Mouse (Mus musculus): ENCODE results near the gene Vwa8. TPM values are rescaled to one million over a fixed set of nuclear protein-coding genes. Genes with fewer than 3 reads are reported as not detected.

Gene Vwa8
- polyA plus RNA-seq, 1 experiment from 2014 or later, result 9.2 TPM

DNA sequence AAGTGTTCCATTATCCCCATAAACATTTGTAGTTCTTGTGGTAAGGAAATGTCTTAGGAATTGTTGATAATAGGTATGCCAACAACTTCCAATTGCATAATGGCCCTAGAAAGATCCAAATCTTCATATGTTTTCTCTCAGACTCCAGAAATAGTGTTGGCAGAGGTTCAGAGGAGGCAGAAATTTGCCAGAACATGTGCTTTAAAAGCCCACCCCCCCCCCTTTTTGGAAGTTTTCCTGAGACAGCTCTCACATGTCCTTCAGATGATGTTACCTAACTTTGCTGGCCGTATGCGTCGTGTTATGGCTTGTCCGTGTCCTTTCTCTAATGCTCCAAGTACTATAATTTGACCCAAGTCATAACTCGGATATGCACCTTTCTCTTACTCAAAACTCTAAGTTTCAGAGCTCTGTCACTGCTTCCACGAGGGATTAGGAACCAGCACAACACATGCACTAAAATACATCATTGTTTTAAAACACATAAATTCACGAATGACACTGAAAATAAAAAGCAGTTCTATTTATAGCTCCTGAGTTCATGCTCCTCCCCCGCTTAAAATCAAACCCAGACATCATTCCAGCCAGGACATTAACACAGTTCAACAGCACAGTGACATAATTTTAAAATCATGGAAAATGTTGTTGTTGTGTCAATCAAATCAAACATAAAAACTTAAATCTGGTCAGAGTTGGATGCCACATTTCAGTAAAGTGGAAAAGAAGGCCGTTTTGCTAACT is 227.9 kb downstream of the Vwa8 start:
- no peaks in the 10 kb centered on the region for H3K4me1 ChIP-seq (replicated peaks; ENCODE audit: control insufficient read depth, insufficient read depth, low read length)
- 85% methylated on average over 9 of the region's 9 CpGs for WGBS
- H3K4me2 ChIP-seq (replicated peaks), result no peak overlapping the region
- H3K27ac ChIP-seq, result no peak overlapping the region
- no peak overlapping the region for H3K4me3 ChIP-seq (replicated peaks; ENCODE audit: low read length)
- no peaks in the 10 kb centered on the region for H3K9me3 ChIP-seq (ENCODE audit: control insufficient read depth, low read length)
- no peak for DNase-seq (ENCODE audit: low spot score)
- H3K36me3 ChIP-seq (replicated peaks; ENCODE audit: control insufficient read depth, insufficient read depth), result no peaks in the 10 kb centered on the region
- no peaks in the 10 kb centered on the region for H3K27me3 ChIP-seq (ENCODE audit: control insufficient read depth, insufficient read depth, low read length)
- ATAC-seq (ENCODE audit: low FRiP score), result no peak
- H3K9ac ChIP-seq, result no peak overlapping the region

DNA sequence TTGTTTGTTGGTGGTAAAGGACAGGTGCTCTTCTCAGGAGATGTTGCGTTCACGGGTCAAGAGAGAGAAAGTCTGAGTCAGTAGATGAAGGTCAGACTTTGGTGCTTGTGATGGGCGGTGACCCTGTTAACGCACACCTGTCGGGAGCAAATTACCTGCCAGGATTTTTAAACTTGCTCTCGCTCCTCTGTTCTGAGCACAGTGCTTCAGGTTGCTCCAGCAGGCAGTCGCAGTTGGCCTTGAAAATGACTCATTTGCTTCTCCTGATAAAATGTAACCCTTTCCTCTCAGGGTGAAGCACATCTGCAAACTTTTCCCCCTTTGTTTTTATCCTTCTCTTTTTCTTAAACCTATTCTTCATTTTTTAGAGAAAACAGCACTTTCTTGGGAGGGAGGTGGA is 234.7 kb downstream of the Vwa8 start:
- H3K9ac ChIP-seq, result no peak overlapping the region
- no peaks in the 10 kb centered on the region for H3K4me1 ChIP-seq (replicated peaks; ENCODE audit: control insufficient read depth, insufficient read depth, low read length)
- ATAC-seq (ENCODE audit: low FRiP score) (no peak), DNase-seq (ENCODE audit: low spot score) (no peak)
- H3K27me3 ChIP-seq (ENCODE audit: control insufficient read depth, insufficient read depth, low read length), result no peaks in the 10 kb centered on the region
- 88% methylated on average over 7 of the region's 7 CpGs for WGBS
- no peak overlapping the region for H3K4me2 ChIP-seq (replicated peaks)
- no peaks in the 10 kb centered on the region for H3K36me3 ChIP-seq (replicated peaks; ENCODE audit: control insufficient read depth, insufficient read depth)
- H3K4me3 ChIP-seq (replicated peaks; ENCODE audit: low read length), result no peak overlapping the region
- no peaks in the 10 kb centered on the region for H3K9me3 ChIP-seq (ENCODE audit: control insufficient read depth, low read length)
- no peak overlapping the region for H3K27ac ChIP-seq

DNA sequence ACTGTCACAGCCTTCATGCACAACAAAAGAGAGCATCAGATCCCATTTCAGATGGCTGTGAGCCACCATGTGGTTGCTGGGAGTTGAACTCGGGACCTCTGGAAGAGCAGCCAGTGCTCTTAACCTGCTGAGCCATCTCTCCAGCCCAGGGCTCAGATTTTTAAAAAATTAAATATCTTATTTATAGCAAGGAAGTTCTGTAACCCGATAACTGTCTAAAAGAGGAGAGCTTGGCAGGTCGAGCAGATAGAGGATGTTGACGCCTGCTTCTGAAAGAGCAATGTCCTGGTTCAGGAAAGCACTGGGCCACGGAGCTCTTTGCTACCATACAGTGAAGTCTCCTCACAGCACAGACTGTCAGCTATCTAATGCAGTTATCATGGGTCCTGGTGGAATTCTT is 237.2 kb downstream of the Vwa8 start:
- 94% methylated on average over 5 of the region's 5 CpGs for WGBS
- no peak overlapping the region for H3K9ac ChIP-seq
- ATAC-seq (ENCODE audit: low FRiP score), result no peak

DNA sequence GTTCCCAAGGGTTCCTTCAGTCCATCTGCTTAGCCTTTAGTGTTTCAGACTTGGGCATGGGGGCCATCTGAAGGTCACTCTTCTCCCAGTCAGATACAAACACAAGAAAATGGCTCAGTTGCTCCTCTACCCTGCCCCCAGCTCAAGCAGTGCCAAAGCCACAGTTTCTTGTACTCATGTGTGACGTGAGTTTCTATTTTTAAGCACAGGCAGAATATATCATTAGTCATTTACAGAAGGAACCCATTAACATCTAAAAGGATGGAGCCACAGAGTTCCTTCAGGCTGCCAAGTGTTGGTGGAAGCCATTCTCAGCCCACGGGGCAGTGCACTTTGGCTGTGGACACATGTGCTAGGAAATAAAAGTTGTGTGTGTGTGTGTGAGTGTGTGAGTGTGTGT is 240.6 kb downstream of the Vwa8 start:
- no peaks in the 10 kb centered on the region for H3K4me1 ChIP-seq (replicated peaks; ENCODE audit: control insufficient read depth, insufficient read depth, low read length)
- H3K9me3 ChIP-seq (ENCODE audit: control insufficient read depth, low read length), result peaks cover 7% of the 10 kb centered on the region; the same call in 1 of the 2 replicates
- H3K27me3 ChIP-seq (ENCODE audit: control insufficient read depth, insufficient read depth, low read length), result no peaks in the 10 kb centered on the region
- ATAC-seq (ENCODE audit: low FRiP score), result no peak
- H3K4me2 ChIP-seq (replicated peaks), result no peak overlapping the region
- WGBS, result 35% methylated on average over 2 of the region's 2 CpGs
- H3K9ac ChIP-seq, result no peak overlapping the region
- no peak overlapping the region for H3K4me3 ChIP-seq (replicated peaks; ENCODE audit: low read length)
- H3K36me3 ChIP-seq (replicated peaks; ENCODE audit: control insufficient read depth, insufficient read depth), result peaks cover 7% of the 10 kb centered on the region
- no peak overlapping the region for H3K27ac ChIP-seq
- no peak for DNase-seq (ENCODE audit: low spot score)

More for the DNA sequence above, 237.2 kb downstream of the Vwa8 start:
- DNase-seq (ENCODE audit: low spot score), result no peak
- Histone ChIP-seq H3K27ac (no peak overlapping the region), H3K4me1 (replicated peaks; ENCODE audit: control insufficient read depth, insufficient read depth, low read length) (no peaks in the 10 kb centered on the region), H3K4me3 (replicated peaks; ENCODE audit: low read length) (no peak overlapping the region), H3K27me3 (ENCODE audit: control insufficient read depth, insufficient read depth, low read length) (no peaks in the 10 kb centered on the region), H3K4me2 (replicated peaks) (no peak overlapping the region), H3K36me3 (replicated peaks; ENCODE audit: control insufficient read depth, insufficient read depth) (no peaks in the 10 kb centered on the region), H3K9me3 (ENCODE audit: control insufficient read depth, low read length) (no peaks in the 10 kb centered on the region)

DNA sequence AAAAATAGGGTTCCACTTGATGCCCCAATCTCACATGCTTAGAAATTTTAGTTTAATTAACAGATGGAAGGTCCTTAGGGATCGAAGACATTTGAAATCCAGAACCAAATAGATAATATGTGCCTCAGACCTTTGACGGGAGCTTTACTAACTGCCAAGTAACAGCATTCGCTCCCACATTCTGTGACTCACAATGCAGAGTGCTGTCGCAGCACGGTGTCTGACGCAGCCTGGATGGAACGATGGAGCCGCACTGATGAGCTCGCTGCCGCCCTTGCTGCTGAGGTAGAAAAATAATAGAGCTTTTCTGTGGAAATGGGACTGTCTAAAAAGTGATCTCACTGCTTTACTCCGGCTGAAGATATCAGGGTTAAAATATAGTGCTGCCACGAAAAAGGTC is 248.3 kb downstream of the Vwa8 start:
- Histone ChIP-seq H3K4me3 (replicated peaks; ENCODE audit: low read length) (no peak overlapping the region), H3K9ac (no peak overlapping the region), H3K4me1 (replicated peaks; ENCODE audit: control insufficient read depth, insufficient read depth, low read length) (no peaks in the 10 kb centered on the region), H3K36me3 (replicated peaks; ENCODE audit: control insufficient read depth, insufficient read depth) (peaks cover 12% of the 10 kb centered on the region), H3K27me3 (ENCODE audit: control insufficient read depth, insufficient read depth, low read length) (no peaks in the 10 kb centered on the region), H3K9me3 (ENCODE audit: control insufficient read depth, low read length) (peaks cover 10% of the 10 kb centered on the region; the same call in 1 of the 2 replicates), H3K27ac (no peak overlapping the region), H3K4me2 (replicated peaks) (no peak overlapping the region)
- DNase-seq (ENCODE audit: low spot score) (no peak), ATAC-seq (ENCODE audit: low FRiP score) (no peak)
- 89% methylated on average over 12 of the region's 12 CpGs for WGBS

DNA sequence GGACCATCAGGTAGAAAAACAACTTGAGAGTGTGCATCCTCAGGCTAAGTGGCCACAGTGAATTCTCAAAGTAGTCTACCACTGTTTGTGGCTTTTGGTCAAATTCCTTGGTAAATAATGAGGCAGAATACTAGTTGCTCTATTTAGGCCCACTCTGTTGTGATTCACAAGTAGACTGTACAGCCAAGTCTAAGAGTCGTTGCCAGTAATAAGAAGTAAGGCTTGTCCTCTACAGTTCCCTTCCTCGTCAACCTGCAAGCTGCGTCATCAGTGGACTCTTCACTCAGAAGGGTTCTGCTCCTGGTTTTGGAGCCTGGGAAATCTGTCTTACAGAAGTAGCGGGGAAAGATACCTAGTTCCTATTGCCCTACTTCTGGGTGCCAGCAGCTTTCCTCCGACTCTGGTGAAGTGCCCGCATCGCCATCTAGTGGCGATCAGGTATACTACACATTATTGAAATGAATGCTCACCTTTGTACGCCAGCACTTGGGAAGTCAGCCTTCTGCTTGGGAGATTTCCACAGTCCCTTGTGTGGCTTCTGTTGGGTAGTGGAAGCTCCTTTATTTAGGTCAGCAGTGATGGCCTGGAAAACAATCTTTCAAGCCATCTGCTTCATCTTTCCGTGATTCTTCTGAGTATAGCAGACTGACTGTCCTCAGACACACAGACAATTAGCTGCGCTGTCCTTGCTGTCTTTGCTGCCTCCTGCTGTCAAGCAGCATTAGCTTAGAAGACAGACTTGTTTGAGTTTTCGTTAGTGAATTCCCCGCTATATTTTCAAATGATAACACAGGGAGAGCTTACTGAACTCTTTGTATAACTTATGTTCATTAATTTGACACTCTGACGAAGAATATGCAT is 258.0 kb downstream of the Vwa8 start:
- Histone ChIP-seq H3K9ac (no peak overlapping the region), H3K4me3 (replicated peaks; ENCODE audit: low read length) (no peak overlapping the region), H3K4me1 (replicated peaks; ENCODE audit: control insufficient read depth, insufficient read depth, low read length) (no peaks in the 10 kb centered on the region), H3K9me3 (ENCODE audit: control insufficient read depth, low read length) (no peaks in the 10 kb centered on the region), H3K27me3 (ENCODE audit: control insufficient read depth, insufficient read depth, low read length) (no peaks in the 10 kb centered on the region), H3K36me3 (replicated peaks; ENCODE audit: control insufficient read depth, insufficient read depth) (no peaks in the 10 kb centered on the region), H3K4me2 (replicated peaks) (peak overlapping the region; percentile 39), H3K27ac (no peak overlapping the region)
- DNase-seq (ENCODE audit: low spot score) (peak; percentile 90), ATAC-seq (ENCODE audit: low FRiP score) (peak; percentile 82)
- WGBS, result 31% methylated on average over 14 of the region's 14 CpGs

DNA sequence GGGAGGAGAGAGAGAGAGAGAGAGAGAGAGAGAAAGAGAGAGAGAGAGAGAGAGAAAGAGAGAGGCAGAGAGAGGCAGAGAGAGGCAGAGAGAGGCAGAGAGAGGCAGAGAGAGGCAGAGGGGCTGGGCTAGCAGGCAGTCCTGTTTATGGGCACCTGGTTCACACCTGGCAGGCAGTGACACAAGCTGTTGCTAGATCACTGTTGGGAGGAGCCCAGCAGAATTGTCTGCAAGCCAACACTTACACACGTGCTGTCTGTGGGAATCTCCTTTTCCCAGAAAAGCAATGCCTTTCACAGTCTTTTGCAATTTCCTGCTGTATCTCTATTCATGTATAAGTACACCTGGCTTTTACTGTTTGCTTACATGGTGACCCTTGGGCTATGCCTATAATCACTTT is 260.5 kb downstream of the Vwa8 start:
- H3K4me2 ChIP-seq (replicated peaks), result no peak overlapping the region
- no peaks in the 10 kb centered on the region for H3K4me1 ChIP-seq (replicated peaks; ENCODE audit: control insufficient read depth, insufficient read depth, low read length)
- H3K27me3 ChIP-seq (ENCODE audit: control insufficient read depth, insufficient read depth, low read length), result no peaks in the 10 kb centered on the region
- H3K9ac ChIP-seq, result no peak overlapping the region
- WGBS, result 47% methylated on average over 1 of the region's 1 CpGs
- DNase-seq (ENCODE audit: low spot score) (no peak), ATAC-seq (ENCODE audit: low FRiP score) (no peak)
- no peaks in the 10 kb centered on the region for H3K36me3 ChIP-seq (replicated peaks; ENCODE audit: control insufficient read depth, insufficient read depth)
- H3K4me3 ChIP-seq (replicated peaks; ENCODE audit: low read length), result no peak overlapping the region
- H3K9me3 ChIP-seq (ENCODE audit: control insufficient read depth, low read length), result no peaks in the 10 kb centered on the region
- no peak overlapping the region for H3K27ac ChIP-seq

DNA sequence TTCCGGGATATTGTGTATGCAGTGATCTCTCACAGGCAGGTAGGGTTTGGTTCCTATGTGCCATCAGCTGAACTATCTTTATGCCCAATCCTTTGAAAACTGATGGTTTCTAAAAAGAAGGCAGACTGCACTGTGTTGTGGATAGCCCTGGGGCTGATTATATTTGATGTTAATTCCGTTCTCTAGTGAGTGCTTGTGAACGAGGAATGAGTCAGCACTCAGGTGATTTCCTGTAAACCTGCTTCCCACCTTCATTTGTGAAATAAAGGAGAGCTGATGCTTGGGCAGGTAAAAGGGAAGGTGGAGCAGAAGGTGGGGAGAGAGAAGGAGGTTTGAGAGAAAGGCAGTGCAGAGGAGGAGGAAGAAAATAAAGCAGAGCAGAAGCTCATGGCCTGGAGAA is 261.2 kb downstream of the Vwa8 start:
- Histone ChIP-seq H3K36me3 (replicated peaks; ENCODE audit: control insufficient read depth, insufficient read depth) (no peaks in the 10 kb centered on the region), H3K9me3 (ENCODE audit: control insufficient read depth, low read length) (no peaks in the 10 kb centered on the region)
- 68% methylated on average over 3 of the region's 3 CpGs for WGBS

DNA sequence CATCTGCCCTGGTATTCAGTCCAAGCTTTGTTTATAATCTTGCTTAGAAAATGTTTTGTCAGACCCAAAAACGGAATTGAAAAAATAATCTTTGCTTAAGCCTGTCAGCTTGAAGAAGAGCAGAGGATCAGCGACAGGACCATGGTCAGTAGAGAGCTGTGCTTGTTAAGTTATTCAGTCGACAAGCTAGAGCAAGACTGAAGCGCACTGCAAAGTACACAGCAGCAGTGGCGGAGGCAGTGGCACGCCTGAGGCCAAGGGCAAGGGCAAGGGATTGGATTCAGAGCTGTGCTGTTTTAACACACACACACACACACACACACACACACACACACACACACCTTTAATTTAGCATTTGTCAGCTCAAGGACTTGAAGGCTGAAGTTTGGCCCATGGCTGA is 263.2 kb downstream of the Vwa8 start:
- no peak for ATAC-seq (ENCODE audit: low FRiP score)
- no peak overlapping the region for H3K9ac ChIP-seq

More for the DNA sequence above, 261.2 kb downstream of the Vwa8 start:
- Histone ChIP-seq H3K9ac (no peak overlapping the region), H3K4me2 (replicated peaks) (no peak overlapping the region), H3K4me1 (replicated peaks; ENCODE audit: control insufficient read depth, insufficient read depth, low read length) (no peaks in the 10 kb centered on the region), H3K27ac (no peak overlapping the region), H3K4me3 (replicated peaks; ENCODE audit: low read length) (no peak overlapping the region), H3K27me3 (ENCODE audit: control insufficient read depth, insufficient read depth, low read length) (no peaks in the 10 kb centered on the region)
- DNase-seq (ENCODE audit: low spot score) (no peak), ATAC-seq (ENCODE audit: low FRiP score) (no peak)

More for the DNA sequence above, 263.2 kb downstream of the Vwa8 start:
- Histone ChIP-seq H3K4me3 (replicated peaks; ENCODE audit: low read length) (no peak overlapping the region), H3K36me3 (replicated peaks; ENCODE audit: control insufficient read depth, insufficient read depth) (no peaks in the 10 kb centered on the region), H3K9me3 (ENCODE audit: control insufficient read depth, low read length) (no peaks in the 10 kb centered on the region), H3K4me1 (replicated peaks; ENCODE audit: control insufficient read depth, insufficient read depth, low read length) (no peaks in the 10 kb centered on the region), H3K27me3 (ENCODE audit: control insufficient read depth, insufficient read depth, low read length) (no peaks in the 10 kb centered on the region), H3K4me2 (replicated peaks) (no peak overlapping the region), H3K27ac (no peak overlapping the region)
- no peak for DNase-seq (ENCODE audit: low spot score)
- whole genome bisulfite sequencing, result 81% methylated on average over 6 of the region's 6 CpGs
